Mouse (Mus musculus): ENCODE data around the gene Nek7. TPM values are rescaled to one million over a fixed set of nuclear protein-coding genes. Genes with fewer than 3 reads are reported as not detected.

Gene Nek7
- polyA plus RNA-seq, 1 experiment: 8.5 TPM

GRCm38 (mm10) chr1:138623870-138624269, 3.9 kb upstream of the Nek7 start:
- no peak for DNase-seq (ENCODE audit: low read depth)
- TF ChIP-seq CTCF (IDR thresholded peaks at IDR 0.05; ENCODE audit: borderline replicate concordance, extremely low read depth, insufficient read depth, insufficient read length) (no peak), POLR2A (IDR thresholded peaks at IDR 0.05; ENCODE audit: borderline replicate concordance, extremely low read depth, insufficient read depth, insufficient read length, poor library complexity, severe bottlenecking) (no peak)

- DNase-seq (ENCODE audit: low read depth): no peak
- TF ChIP-seq POLR2A (IDR thresholded peaks at IDR 0.05; ENCODE audit: borderline replicate concordance, extremely low read depth, insufficient read depth, insufficient read length, poor library complexity, severe bottlenecking) (no peak), CTCF (IDR thresholded peaks at IDR 0.05; ENCODE audit: borderline replicate concordance, extremely low read depth, insufficient read depth, insufficient read length) (no peak)
These were observed 2.9 kb upstream of the Nek7 start for GRCm38 (mm10) chr1:138622831-138623230.

GRCm38 (mm10) chr1:138622431-138622830, 2.5 kb upstream of the Nek7 start:
- TF ChIP-seq POLR2A (IDR thresholded peaks at IDR 0.05; ENCODE audit: borderline replicate concordance, extremely low read depth, insufficient read depth, insufficient read length, poor library complexity, severe bottlenecking) (no peak), CTCF (IDR thresholded peaks at IDR 0.05; ENCODE audit: borderline replicate concordance, extremely low read depth, insufficient read depth, insufficient read length) (no peak)
- peak; percentile 26 for DNase-seq (ENCODE audit: low read depth)

- 0 out of 2 replicates have a peak, but pooled peaks have one; percentile 15 for TF ChIP-seq POLR2A (IDR thresholded peaks at IDR 0.05; ENCODE audit: borderline replicate concordance, extremely low read depth, insufficient read depth, insufficient read length, poor library complexity, severe bottlenecking)
- no peak for TF ChIP-seq CTCF (IDR thresholded peaks at IDR 0.05; ENCODE audit: borderline replicate concordance, extremely low read depth, insufficient read depth, insufficient read length)
- peak; percentile 98 for DNase-seq (ENCODE audit: low read depth)
These were observed 598 bp downstream of the Nek7 start for GRCm38 (mm10) chr1:138619114-138619971.

- TF ChIP-seq POLR2A (IDR thresholded peaks at IDR 0.05; ENCODE audit: borderline replicate concordance, extremely low read depth, insufficient read depth, insufficient read length, poor library complexity, severe bottlenecking) (peak; percentile 27; the same call in 1 of the 2 replicates), CTCF (IDR thresholded peaks at IDR 0.05; ENCODE audit: borderline replicate concordance, extremely low read depth, insufficient read depth, insufficient read length) (peak; percentile 24; the same call in 1 of the 2 replicates)
- DNase-seq (ENCODE audit: low read depth): peak; percentile 93
These were observed 2.0 kb downstream of the Nek7 start for GRCm38 (mm10) chr1:138618012-138618354.

GRCm38 (mm10) chr1:138617279-138618011, 2.5 kb downstream of the Nek7 start:
- TF ChIP-seq CTCF (IDR thresholded peaks at IDR 0.05; ENCODE audit: borderline replicate concordance, extremely low read depth, insufficient read depth, insufficient read length): no peak
- TF ChIP-seq POLR2A (IDR thresholded peaks at IDR 0.05; ENCODE audit: borderline replicate concordance, extremely low read depth, insufficient read depth, insufficient read length, poor library complexity, severe bottlenecking): no peak
- DNase-seq (ENCODE audit: low read depth): peak; percentile 55

GRCm38 (mm10) chr1:138615388-138615787, 4.6 kb downstream of the Nek7 start:
- no peak for DNase-seq (ENCODE audit: low read depth)
- TF ChIP-seq CTCF (IDR thresholded peaks at IDR 0.05; ENCODE audit: borderline replicate concordance, extremely low read depth, insufficient read depth, insufficient read length) (no peak), POLR2A (IDR thresholded peaks at IDR 0.05; ENCODE audit: borderline replicate concordance, extremely low read depth, insufficient read depth, insufficient read length, poor library complexity, severe bottlenecking) (no peak)

- DNase-seq (ENCODE audit: low read depth): no peak
- TF ChIP-seq CTCF (IDR thresholded peaks at IDR 0.05; ENCODE audit: borderline replicate concordance, extremely low read depth, insufficient read depth, insufficient read length): no peak
These were observed 5.2 kb downstream of the Nek7 start for GRCm38 (mm10) chr1:138614552-138615287.

- no peak for DNase-seq (ENCODE audit: low read depth)
- TF ChIP-seq POLR2A (IDR thresholded peaks at IDR 0.05; ENCODE audit: borderline replicate concordance, extremely low read depth, insufficient read depth, insufficient read length, poor library complexity, severe bottlenecking) (no peak), CTCF (IDR thresholded peaks at IDR 0.05; ENCODE audit: borderline replicate concordance, extremely low read depth, insufficient read depth, insufficient read length) (no peak)
These were observed 7.8 kb downstream of the Nek7 start for GRCm38 (mm10) chr1:138612177-138612576.

- no peak for DNase-seq (ENCODE audit: low read depth)
- no peak for TF ChIP-seq POLR2A (IDR thresholded peaks at IDR 0.05; ENCODE audit: borderline replicate concordance, extremely low read depth, insufficient read depth, insufficient read length, poor library complexity, severe bottlenecking)
These were observed 10.8 kb downstream of the Nek7 start for GRCm38 (mm10) chr1:138609176-138609575.

GRCm38 (mm10) chr1:138608336-138608735, 11.6 kb downstream of the Nek7 start:
- DNase-seq (ENCODE audit: low read depth): no peak
- TF ChIP-seq POLR2A (IDR thresholded peaks at IDR 0.05; ENCODE audit: borderline replicate concordance, extremely low read depth, insufficient read depth, insufficient read length, poor library complexity, severe bottlenecking) (no peak), CTCF (IDR thresholded peaks at IDR 0.05; ENCODE audit: borderline replicate concordance, extremely low read depth, insufficient read depth, insufficient read length) (no peak)

Data from brain, embryonic 14.5 days (tissue).